Mouse (Mus musculus) erythroblast, embryonic 14.5 days (primary cell): ENCODE measurements around the gene Itih2.

Source experiments
- GATA1 ChIP-seq: IDR thresholded peaks from 2 replicates; pipeline ENCODE4 v1.6.1; 2012; ENCODE audit warnings: low read length, inconsistent platforms, mixed read lengths
- TAL1 ChIP-seq: IDR thresholded peaks from 3 replicates; pipeline ENCODE4 v1.6.1; 2012; ENCODE audit warnings: low read length, inconsistent platforms, mixed read lengths

DNA sequence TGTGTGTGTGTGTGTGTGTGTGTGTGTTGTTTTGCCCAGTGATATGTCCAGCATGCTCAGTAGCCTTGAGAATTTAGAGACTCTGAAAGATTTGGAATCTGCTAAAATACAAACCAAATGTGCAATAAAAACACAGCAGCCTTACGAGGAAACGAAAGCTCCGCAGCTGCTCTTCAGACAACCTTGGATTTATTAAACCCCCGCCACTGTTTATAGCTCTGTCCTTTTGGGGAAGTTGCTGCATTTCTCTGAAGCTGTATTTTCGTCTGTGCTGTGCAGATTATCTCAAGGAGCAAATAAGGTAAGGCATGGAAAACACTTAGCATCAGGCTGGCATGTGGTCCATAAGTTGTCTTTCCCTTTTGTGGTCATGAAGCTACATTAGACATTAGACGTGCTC lies 14.3 kb upstream of the Itih2 start:
- TF ChIP-seq GATA1 (no peak), TAL1 (no peak)
